Mouse (Mus musculus) CH12.LX (cell line): Measurements from ENCODE around the gene Plppr3.

ENCODE experiments used
- CHD1 ChIP-seq: IDR thresholded peaks from 2 replicates; pipeline ENCODE4 v1.6.1; 2012; ENCODE audit warnings: low read depth, low read length, improper control_type of control experiment, inconsistent platforms
- CTCF ChIP-seq, 2 experiments: IDR thresholded peaks in 1 of 2; conservative IDR thresholded peaks in 1 of 2; 2 replicates each; pipeline ENCODE4 v1.5.1; 2011 to 2012; ENCODE audit warnings: low read depth in 2 of 2, low read length in 2 of 2, improper control_type of control experiment in 1 of 2, inconsistent platforms in 1 of 2, mild to moderate bottlenecking in 1 of 2, moderate library complexity in 1 of 2
- E2F4 ChIP-seq: IDR thresholded peaks from 2 replicates; pipeline ENCODE4 v1.6.1; 2011; ENCODE audit warnings: low read depth, low read length, improper control_type of control experiment; ENCODE audit not compliant: insufficient replicate concordance
- GABPA ChIP-seq: IDR thresholded peaks from 2 replicates; pipeline ENCODE4 v1.6.1; 2012; ENCODE audit warnings: low read depth, low read length, improper control_type of control experiment, inconsistent platforms; ENCODE audit not compliant: insufficient replicate concordance
- IRF4 ChIP-seq: IDR thresholded peaks from 2 replicates; pipeline ENCODE4 v1.6.1; 2014; ENCODE audit warnings: low read depth, mild to moderate bottlenecking, inconsistent platforms, low read length, improper control_type of control experiment
- POLR2A ChIP-seq: IDR thresholded peaks from 2 replicates; pipeline ENCODE4 v1.6.1; 2011; ENCODE audit warnings: low read depth, mild to moderate bottlenecking, improper control_type of control experiment, low read length
- USF1 ChIP-seq: IDR thresholded peaks from 2 replicates; pipeline ENCODE4 v1.6.1; 2014; ENCODE audit warnings: low read depth, mild to moderate bottlenecking, inconsistent platforms, low read length, improper control_type of control experiment

DNA sequence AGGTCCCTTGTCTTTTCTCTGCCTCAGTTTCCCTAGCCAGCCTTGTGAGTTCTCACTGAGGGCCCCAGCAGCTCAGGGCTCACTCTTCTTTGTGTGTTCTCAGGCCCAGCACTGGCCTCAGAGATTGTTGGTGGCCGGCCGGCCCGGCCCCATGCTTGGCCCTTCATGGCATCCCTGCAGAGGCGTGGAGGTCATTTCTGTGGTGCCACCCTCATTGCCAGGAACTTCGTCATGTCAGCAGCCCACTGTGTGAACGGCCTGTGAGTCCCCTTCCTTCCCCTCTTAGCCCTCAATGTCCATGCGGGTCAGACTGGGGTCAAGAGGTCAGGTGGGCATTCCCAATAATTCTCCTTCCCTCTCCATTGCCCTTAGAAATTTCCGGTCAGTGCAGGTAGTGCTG, 12.2 kb upstream of the Plppr3 start:
- no peak for TF ChIP-seq CTCF (conservative IDR thresholded peaks at IDR 0.05 in 1 of 2, IDR thresholded peaks at IDR 0.05 in 1 of 2; ENCODE audit: low read depth in 2 of 2, low read length in 2 of 2)
- TF ChIP-seq IRF4, result no peak
- no peak for TF ChIP-seq USF1
- no peak for TF ChIP-seq E2F4
- TF ChIP-seq POLR2A, result no peak
- no peak for TF ChIP-seq GABPA
- no peak for TF ChIP-seq CHD1
